Mouse (Mus musculus) ovary, adult 18-20 months (tissue): ENCODE measurements at regions not wholly inside any gene's neighbourhood (a gene's known extent, or its start where the extent isn't known, plus 50 kb on each side); places are given as distances from the start of the nearest gene placed in this dataset.
A peak's percentile ranks its signal among the peaks of the same experiment; 100 is the strongest.

Experiments used
- DNase-seq: peaks from one replicate; pipeline ENCODE4 v3.0.0; 2022; ENCODE audit warnings: low spot score, mixed read lengths

GRCm38 (mm10) chr7:134436917-134437316 is 51.5 kb upstream of the D7Ertd443e start:
- no peak for DNase-seq

GRCm38 (mm10) chr7:134439281-134439680 is 53.8 kb upstream of the D7Ertd443e start:
- DNase-seq, result no peak

- no peak for DNase-seq
Observed at GRCm38 (mm10) chr7:134445008-134445806, 59.7 kb upstream of the D7Ertd443e start.

- DNase-seq, result no peak
Observed at GRCm38 (mm10) chr7:134447648-134448202, 62.3 kb upstream of the D7Ertd443e start.

GRCm38 (mm10) chr7:134448831-134449230 is 63.4 kb upstream of the D7Ertd443e start:
- no peak for DNase-seq

- no peak for DNase-seq
Observed at GRCm38 (mm10) chr7:134462677-134463076, 77.2 kb upstream of the D7Ertd443e start.

GRCm38 (mm10) chr7:134463380-134463779 is 77.9 kb upstream of the D7Ertd443e start:
- DNase-seq, result no peak

- no peak for DNase-seq
Observed at GRCm38 (mm10) chr7:134467216-134467615, 81.8 kb upstream of the D7Ertd443e start.

GRCm38 (mm10) chr7:134471286-134471685 is 85.8 kb upstream of the D7Ertd443e start:
- DNase-seq, result no peak

GRCm38 (mm10) chr7:134491326-134491725 is 105.9 kb upstream of the D7Ertd443e start:
- DNase-seq, result no peak

GRCm38 (mm10) chr7:134497219-134497618 is 111.8 kb upstream of the D7Ertd443e start:
- DNase-seq, result peak; percentile 5

GRCm38 (mm10) chr7:134497870-134498269 is 112.4 kb upstream of the D7Ertd443e start:
- DNase-seq, result no peak

GRCm38 (mm10) chr7:134498716-134499115 is 113.3 kb upstream of the D7Ertd443e start:
- no peak for DNase-seq

- no peak for DNase-seq
Observed at GRCm38 (mm10) chr7:134499429-134499828, 114.0 kb upstream of the D7Ertd443e start.

GRCm38 (mm10) chr7:134500210-134500609 is 114.7 kb upstream of the D7Ertd443e start:
- DNase-seq, result no peak

GRCm38 (mm10) chr7:134501079-134501478 is 115.6 kb upstream of the D7Ertd443e start:
- no peak for DNase-seq

GRCm38 (mm10) chr7:134510333-134510928 is 125.0 kb upstream of the D7Ertd443e start:
- DNase-seq, result no peak

GRCm38 (mm10) chr7:134519372-134519975 is 134.0 kb upstream of the D7Ertd443e start:
- no peak for DNase-seq

GRCm38 (mm10) chr7:134523897-134524296 is 138.4 kb upstream of the D7Ertd443e start:
- DNase-seq, result no peak

- DNase-seq, result no peak
Observed at GRCm38 (mm10) chr7:134525041-134525440, 139.6 kb upstream of the D7Ertd443e start.

GRCm38 (mm10) chr7:134525461-134525860 is 140.0 kb upstream of the D7Ertd443e start:
- no peak for DNase-seq

GRCm38 (mm10) chr7:134527351-134527750 is 141.9 kb upstream of the D7Ertd443e start:
- no peak for DNase-seq

- no peak for DNase-seq
Observed at GRCm38 (mm10) chr7:134528026-134528425, 142.4 kb upstream of the Dock1 start.
